Mouse (Mus musculus) liver, adult 2 months (tissue): ENCODE measurements around the gene Fbxw7.

ENCODE experiments used
- CTCF ChIP-seq: fragments of 200-500 bp; IDR thresholded peaks from 2 replicates; pipeline ENCODE4 v1.5.1; 2011; ENCODE audit warnings: low read depth, low read length, control low read depth
- POLR2A ChIP-seq: fragments of 200-500 bp; IDR thresholded peaks from 2 replicates; pipeline ENCODE4 v1.6.1; 2011; ENCODE audit warnings: low read length, control low read depth; ENCODE audit not compliant: insufficient read depth; ENCODE audit errors: extremely low read depth

DNA sequence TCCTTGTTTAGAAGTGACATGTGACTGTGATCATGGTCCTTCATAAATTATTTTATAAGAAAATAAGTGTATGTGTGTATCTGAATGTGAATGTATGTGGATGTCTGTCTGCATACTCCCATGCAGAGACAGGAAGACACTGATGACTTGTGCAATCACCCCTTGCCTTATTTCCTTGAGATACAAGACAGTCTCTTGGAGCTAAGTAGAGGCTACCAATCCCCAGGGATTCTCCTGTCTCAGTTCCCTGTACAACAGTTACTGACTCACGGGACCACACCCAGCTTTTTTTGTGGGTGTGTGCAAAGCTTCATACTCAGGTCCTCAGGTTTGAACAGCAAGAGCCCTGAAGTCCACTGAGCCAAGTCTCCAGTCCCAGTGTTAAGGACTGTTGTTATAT lies 108.2 kb downstream of the Fbxw7 start:
- TF ChIP-seq CTCF = no peak
- no peak for TF ChIP-seq POLR2A
